Mouse (Mus musculus): ENCODE results near the gene 2010111I01Rik. TPM values are rescaled to one million over a fixed set of nuclear protein-coding genes. Genes with fewer than 3 reads are reported as not detected.

2010111I01Rik gene
- polyA plus RNA-seq, 1 experiment = 123 TPM

GRCm38 (mm10) chr13:63038415-63038814 lies 73.7 kb downstream of the 2010111I01Rik start:
- Histone ChIP-seq H3K4me1 (ENCODE audit: control insufficient read depth, insufficient read depth, low read length) (peaks cover 29% of the 10 kb centered on the region), H3K4me3 (ENCODE audit: insufficient read depth, low read length) (no peak overlapping the region), H3K27ac (ENCODE audit: insufficient read depth, low read depth, low read length) (no peak overlapping the region)
- TF ChIP-seq CTCF (IDR thresholded peaks at IDR 0.05; ENCODE audit: low read depth, low read length) (no peak), POLR2A (IDR thresholded peaks at IDR 0.05; ENCODE audit: borderline replicate concordance, low read depth, low read length) (no peak)

- Histone ChIP-seq H3K27ac (ENCODE audit: insufficient read depth, low read depth, low read length) (no peak overlapping the region), H3K4me1 (ENCODE audit: control insufficient read depth, insufficient read depth, low read length) (peaks cover 29% of the 10 kb centered on the region), H3K4me3 (ENCODE audit: insufficient read depth, low read length) (no peak overlapping the region)
- no peak for TF ChIP-seq POLR2A (IDR thresholded peaks at IDR 0.05; ENCODE audit: borderline replicate concordance, low read depth, low read length)
- no peak for TF ChIP-seq CTCF (IDR thresholded peaks at IDR 0.05; ENCODE audit: low read depth, low read length)
These were observed 74.2 kb downstream of the 2010111I01Rik start for GRCm38 (mm10) chr13:63038871-63039270.

DNA sequence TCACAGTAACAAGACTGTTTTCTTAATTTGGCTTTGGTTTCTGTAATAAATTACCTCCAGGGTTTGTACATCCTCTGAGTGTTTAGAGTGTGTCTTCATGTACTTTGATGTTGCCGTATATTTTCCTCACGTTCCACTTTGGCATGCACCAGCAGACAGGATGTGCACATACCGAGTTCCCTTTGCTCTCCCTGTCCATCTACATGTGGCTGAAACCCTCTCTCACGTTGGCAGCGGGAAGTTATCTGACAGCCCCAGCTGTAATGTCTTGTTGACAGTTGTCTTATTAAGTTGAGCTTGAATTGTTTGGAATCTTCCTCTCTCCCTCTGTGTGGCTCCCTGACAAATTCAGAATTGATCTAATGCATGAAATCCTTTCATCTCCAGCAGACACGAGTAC lies 74.6 kb downstream of the 2010111I01Rik start:
- H3K4me3 ChIP-seq (ENCODE audit: insufficient read depth, low read length) = no peak overlapping the region
- H3K27ac ChIP-seq (ENCODE audit: insufficient read depth, low read depth, low read length) = no peak overlapping the region
- H3K4me1 ChIP-seq (ENCODE audit: control insufficient read depth, insufficient read depth, low read length) = peaks cover 29% of the 10 kb centered on the region
- TF ChIP-seq CTCF (IDR thresholded peaks at IDR 0.05; ENCODE audit: low read depth, low read length) = no peak
- TF ChIP-seq POLR2A (IDR thresholded peaks at IDR 0.05; ENCODE audit: borderline replicate concordance, low read depth, low read length) = no peak

- H3K4me3 ChIP-seq (ENCODE audit: insufficient read depth, low read length) = no peak overlapping the region
- TF ChIP-seq CTCF (IDR thresholded peaks at IDR 0.05; ENCODE audit: low read depth, low read length) (no peak), POLR2A (IDR thresholded peaks at IDR 0.05; ENCODE audit: borderline replicate concordance, low read depth, low read length) (no peak)
- H3K4me1 ChIP-seq (ENCODE audit: control insufficient read depth, insufficient read depth, low read length) = peaks cover 29% of the 10 kb centered on the region
- H3K27ac ChIP-seq (ENCODE audit: insufficient read depth, low read depth, low read length) = no peak overlapping the region
These were observed 75.2 kb downstream of the 2010111I01Rik start for GRCm38 (mm10) chr13:63039848-63040247.

DNA sequence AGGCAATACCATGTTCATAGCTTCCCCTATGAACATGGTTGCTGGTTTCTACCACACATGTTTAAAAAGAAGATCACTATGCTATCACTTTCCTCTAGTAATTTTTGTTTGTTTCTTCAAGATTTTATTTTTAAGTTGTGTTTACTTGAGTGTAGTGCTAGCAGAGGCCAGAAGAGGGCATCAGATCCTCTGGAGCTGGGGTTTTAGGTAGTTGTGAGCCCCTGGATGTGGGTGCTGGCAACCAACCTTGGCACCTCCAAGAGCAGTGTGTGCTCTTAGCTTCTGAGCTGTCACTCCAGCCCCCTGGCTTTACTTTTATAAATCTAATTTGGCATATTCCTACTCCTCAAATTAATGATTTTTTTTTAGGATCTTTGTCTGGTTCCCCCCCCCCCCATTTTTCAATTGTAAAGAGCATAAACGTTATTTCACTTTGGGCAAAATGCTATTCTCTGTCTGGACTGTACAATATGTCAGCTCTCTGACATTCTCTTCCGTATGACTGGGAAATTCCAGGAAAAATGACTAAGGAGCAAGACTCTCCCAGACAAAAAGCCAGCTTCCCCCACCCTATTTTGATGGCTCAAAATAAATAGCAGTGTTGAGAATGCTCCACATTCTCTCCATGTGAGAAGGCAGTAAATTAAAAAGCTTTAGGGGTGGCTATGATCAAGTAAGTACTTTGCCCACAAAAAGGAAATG lies 81.0 kb downstream of the 2010111I01Rik start:
- H3K4me3 ChIP-seq (ENCODE audit: insufficient read depth, low read length) = no peak overlapping the region
- TF ChIP-seq CTCF (IDR thresholded peaks at IDR 0.05; ENCODE audit: low read depth, low read length) (peak; percentile 31; the same call in 1 of the 2 replicates), POLR2A (IDR thresholded peaks at IDR 0.05; ENCODE audit: borderline replicate concordance, low read depth, low read length) (no peak)
- no peak overlapping the region for H3K27ac ChIP-seq (ENCODE audit: insufficient read depth, low read depth, low read length)
- peaks cover 21% of the 10 kb centered on the region for H3K4me1 ChIP-seq (ENCODE audit: control insufficient read depth, insufficient read depth, low read length)

DNA sequence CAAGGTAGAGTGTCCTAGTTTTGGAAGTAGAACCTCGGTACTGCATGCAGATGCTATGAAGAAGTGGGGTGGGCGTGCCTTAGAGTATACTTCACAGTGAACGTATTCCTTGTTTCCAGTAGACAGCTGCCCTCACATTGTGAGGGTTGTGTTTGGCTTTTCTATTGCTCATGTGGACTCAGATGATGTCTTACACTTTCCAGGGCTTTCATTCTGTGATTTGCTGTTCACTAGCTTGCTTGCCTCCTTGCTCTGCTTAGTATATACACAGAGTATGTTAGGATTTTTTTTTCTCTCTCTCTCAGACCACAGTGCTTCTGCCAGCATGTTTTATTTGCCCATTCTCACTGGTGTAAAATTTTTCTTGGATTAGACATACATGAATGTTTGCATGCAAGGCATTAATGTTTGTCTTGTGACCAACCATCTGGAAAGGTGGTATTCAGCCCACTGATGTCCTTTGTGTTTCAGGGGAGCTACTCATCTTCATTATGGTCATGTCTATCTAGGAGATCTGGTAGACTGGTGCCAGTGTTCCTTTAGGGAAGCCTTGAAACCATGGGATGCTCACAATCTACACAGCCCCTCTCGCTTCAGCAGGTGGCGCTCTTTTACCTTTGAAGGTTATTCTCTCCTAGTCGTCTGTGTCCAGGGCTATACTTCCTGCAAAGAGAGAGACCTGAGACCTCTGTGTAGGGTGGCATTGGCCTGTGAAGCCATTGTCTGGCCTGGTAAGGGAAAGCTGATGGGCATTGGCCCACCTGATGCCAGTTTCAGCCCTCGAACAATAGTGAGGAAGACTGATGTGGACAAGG lies 81.7 kb downstream of the 2010111I01Rik start:
- Histone ChIP-seq H3K4me1 (ENCODE audit: control insufficient read depth, insufficient read depth, low read length) (peaks cover 17% of the 10 kb centered on the region), H3K27ac (ENCODE audit: insufficient read depth, low read depth, low read length) (no peak overlapping the region), H3K4me3 (ENCODE audit: insufficient read depth, low read length) (no peak overlapping the region)
- TF ChIP-seq CTCF (IDR thresholded peaks at IDR 0.05; ENCODE audit: low read depth, low read length) = peak; percentile 73
- no peak for TF ChIP-seq POLR2A (IDR thresholded peaks at IDR 0.05; ENCODE audit: borderline replicate concordance, low read depth, low read length)

DNA sequence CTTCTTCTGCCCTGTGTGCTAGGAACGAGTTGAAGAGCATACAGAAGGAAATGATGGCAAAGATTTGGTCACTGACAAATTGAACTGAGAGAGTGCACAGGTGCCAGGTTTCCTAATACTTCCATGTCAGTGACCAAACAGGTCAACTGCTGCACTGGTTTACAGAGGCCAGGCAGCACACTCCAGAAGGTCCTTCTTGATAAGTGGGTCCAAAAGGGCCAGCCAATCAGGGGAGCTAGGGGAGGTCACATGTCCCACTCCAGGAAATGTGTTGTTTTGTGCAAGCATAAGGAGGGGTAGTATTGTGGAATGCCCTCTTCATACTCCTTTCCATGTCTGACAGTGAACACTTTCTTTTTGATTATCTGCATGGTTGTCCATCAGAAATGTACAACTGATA lies 99.0 kb downstream of the 2010111I01Rik start:
- TF ChIP-seq CTCF (IDR thresholded peaks at IDR 0.05; ENCODE audit: low read depth, low read length) = no peak
- no peak overlapping the region for H3K4me3 ChIP-seq (ENCODE audit: insufficient read depth, low read length)

GRCm38 (mm10) chr13:63066607-63067006 lies 101.9 kb downstream of the 2010111I01Rik start:
- peaks cover 19% of the 10 kb centered on the region for H3K4me1 ChIP-seq (ENCODE audit: control insufficient read depth, insufficient read depth, low read length)
- TF ChIP-seq CTCF (IDR thresholded peaks at IDR 0.05; ENCODE audit: low read depth, low read length) (no peak), POLR2A (IDR thresholded peaks at IDR 0.05; ENCODE audit: borderline replicate concordance, low read depth, low read length) (no peak)
- no peak overlapping the region for H3K4me3 ChIP-seq (ENCODE audit: insufficient read depth, low read length)
- peak overlapping the region; percentile 37 for H3K27ac ChIP-seq (ENCODE audit: insufficient read depth, low read depth, low read length)

More for the DNA sequence above, 99.0 kb downstream of the 2010111I01Rik start:
- H3K4me1 ChIP-seq (ENCODE audit: control insufficient read depth, insufficient read depth, low read length) = peaks cover 18% of the 10 kb centered on the region
- no peak overlapping the region for H3K27ac ChIP-seq (ENCODE audit: insufficient read depth, low read depth, low read length)

- TF ChIP-seq CTCF (IDR thresholded peaks at IDR 0.05; ENCODE audit: low read depth, low read length) = no peak
- TF ChIP-seq POLR2A (IDR thresholded peaks at IDR 0.05; ENCODE audit: borderline replicate concordance, low read depth, low read length) = no peak
- Histone ChIP-seq H3K4me1 (ENCODE audit: control insufficient read depth, insufficient read depth, low read length) (peaks cover 32% of the 10 kb centered on the region), H3K4me3 (ENCODE audit: insufficient read depth, low read length) (no peak overlapping the region), H3K27ac (ENCODE audit: insufficient read depth, low read depth, low read length) (no peak overlapping the region)
These were observed 103.9 kb downstream of the 2010111I01Rik start for GRCm38 (mm10) chr13:63068371-63069136.

All from bone marrow macrophage, adult 2 months (primary cell).